ENCODE assay signal across 24 mouse cellular contexts in genomic region chr16:13607987-13608704, GRCm38 (mm10). TPM values are rescaled to one million over a fixed set of nuclear protein-coding genes. Genes with fewer than 3 reads are reported as not detected.
DNase-seq lines count a peak whose midpoint lies in the region; ATAC-seq and TF ChIP-seq lines count a peak whose summit lies in the region.
"Had no signal": no experiment of that assay in that cellular context is flagged by ENCODE, and none has a peak within 500 bp of the region (broad histone marks: within the 10 kb centered on the region; RNA-seq: fewer than 3 reads in every experiment).

No protein-coding gene starts in this region.

- no peak overlapping the region for H3K4me2 ChIP-seq in forebrain, embryonic 14.5 days (ENCODE audit: low read length)
- H3K4me2 ChIP-seq in forebrain, embryonic 12.5 days = no peak overlapping the region
- H3K4me2 ChIP-seq in midbrain, embryonic 11.5 days = no peak overlapping the region
- no peak overlapping the region for H3K4me2 ChIP-seq in midbrain, embryonic 15.5 days
- H3K4me2 ChIP-seq in liver, embryonic 12.5 days = no peak overlapping the region
- H3K4me2 ChIP-seq: embryonic facial prominence, embryonic 12.5 days; intestine, embryonic 15.5 days; limb, embryonic 15.5 days; liver, embryonic 15.5 days; lung, embryonic 15.5 days had no signal

- H3K9me3 ChIP-seq in forebrain, embryonic 14.5 days (replicated peaks; ENCODE audit: control insufficient read depth, low read length) = no peaks in the 10 kb centered on the region
- H3K9me3 ChIP-seq in forebrain, embryonic 12.5 days = no peaks in the 10 kb centered on the region
- no peaks in the 10 kb centered on the region for H3K9me3 ChIP-seq in midbrain, embryonic 11.5 days (ENCODE audit: control insufficient read depth, low read length)
- H3K9me3 ChIP-seq in midbrain, embryonic 15.5 days = no peaks in the 10 kb centered on the region
- no peaks in the 10 kb centered on the region for H3K9me3 ChIP-seq in liver, embryonic 12.5 days (replicated peaks)
- H3K9me3 ChIP-seq: embryonic facial prominence, embryonic 12.5 days; heart, embryonic 10.5 days; intestine, embryonic 15.5 days; limb, embryonic 15.5 days; liver, embryonic 15.5 days; lung, embryonic 15.5 days had no signal

- TF ChIP-seq POLR2A in brain, embryonic 14.5 days (IDR thresholded peaks at IDR 0.05; ENCODE audit: borderline replicate concordance, extremely low read depth, insufficient read depth, insufficient read length, poor library complexity, severe bottlenecking) = no peak

- peak; percentile 62; the same call in 1 of the 2 replicates for ATAC-seq in forebrain, embryonic 14.5 days
- ATAC-seq in forebrain, embryonic 12.5 days (ENCODE audit: low FRiP score) = no peak
- ATAC-seq in midbrain, embryonic 11.5 days (ENCODE audit: low FRiP score) = no peak
- ATAC-seq in midbrain, embryonic 15.5 days (replicated peaks) = no peak
- no peak for ATAC-seq in liver, embryonic 12.5 days
- ATAC-seq: intestine, embryonic 15.5 days had no signal

- no peak overlapping the region for H3K9ac ChIP-seq in forebrain, embryonic 14.5 days (ENCODE audit: low read length)
- no peak overlapping the region for H3K9ac ChIP-seq in forebrain, embryonic 12.5 days
- H3K9ac ChIP-seq in midbrain, embryonic 11.5 days (ENCODE audit: low read length) = no peak overlapping the region
- H3K9ac ChIP-seq in midbrain, embryonic 15.5 days = no peak overlapping the region
- no peak overlapping the region for H3K9ac ChIP-seq in liver, embryonic 12.5 days
- H3K9ac ChIP-seq: embryonic facial prominence, embryonic 12.5 days; intestine, embryonic 15.5 days; limb, embryonic 15.5 days; liver, embryonic 15.5 days; lung, embryonic 15.5 days had no signal

- 13% methylated on average over 4 of the region's 4 CpGs for WGBS in forebrain, embryonic 14.5 days
- WGBS in forebrain, embryonic 12.5 days = 31% methylated on average over 4 of the region's 4 CpGs
- 78% methylated on average over 4 of the region's 4 CpGs for WGBS in midbrain, embryonic 11.5 days
- WGBS in midbrain, embryonic 15.5 days = 70% methylated on average over 4 of the region's 4 CpGs
- 86% methylated on average over 4 of the region's 4 CpGs for WGBS in liver, embryonic 12.5 days (ENCODE audit: insufficient replicate concordance)

- H3K36me3 ChIP-seq in forebrain, embryonic 14.5 days (ENCODE audit: control insufficient read depth, insufficient read depth, low read length) = peaks cover 20% of the 10 kb centered on the region; the same call in 1 of the 2 replicates
- H3K36me3 ChIP-seq in forebrain, embryonic 12.5 days (replicated peaks) = peaks cover 11% of the 10 kb centered on the region; the same call in 1 of the 2 replicates
- peaks cover 3% of the 10 kb centered on the region; the same call in 1 of the 2 replicates for H3K36me3 ChIP-seq in midbrain, embryonic 11.5 days (ENCODE audit: control insufficient read depth, insufficient read depth, low read length)
- no peaks in the 10 kb centered on the region for H3K36me3 ChIP-seq in midbrain, embryonic 15.5 days (replicated peaks)
- H3K36me3 ChIP-seq in liver, embryonic 12.5 days = peaks cover 28% of the 10 kb centered on the region

- H3K4me3 ChIP-seq in forebrain, embryonic 14.5 days (ENCODE audit: low read depth, low read length) = no peak overlapping the region
- no peak overlapping the region for H3K4me3 ChIP-seq in forebrain, embryonic 12.5 days (replicated peaks)
- H3K4me3 ChIP-seq in midbrain, embryonic 11.5 days (ENCODE audit: low read depth, low read length) = no peak overlapping the region
- H3K4me3 ChIP-seq in midbrain, embryonic 15.5 days = no peak overlapping the region
- no peak overlapping the region for H3K4me3 ChIP-seq in liver, embryonic 12.5 days
- H3K4me3 ChIP-seq: embryonic facial prominence, embryonic 12.5 days; erythroblast, embryonic 14.5 days; gastrocnemius, adult 2 months; heart, embryonic 10.5 days; intestine, embryonic 15.5 days; limb, embryonic 15.5 days; liver, embryonic 15.5 days; lung, embryonic 15.5 days had no signal

- H3K27me3 ChIP-seq in forebrain, embryonic 14.5 days (replicated peaks; ENCODE audit: control insufficient read depth, insufficient read depth, low read length) = no peaks in the 10 kb centered on the region; the same call in 1 of the 2 replicates
- peaks cover 26% of the 10 kb centered on the region for H3K27me3 ChIP-seq in forebrain, embryonic 12.5 days
- no peaks in the 10 kb centered on the region for H3K27me3 ChIP-seq in midbrain, embryonic 11.5 days (ENCODE audit: control insufficient read depth, insufficient read depth, low read length)
- H3K27me3 ChIP-seq in midbrain, embryonic 15.5 days (replicated peaks) = no peaks in the 10 kb centered on the region
- H3K27me3 ChIP-seq in liver, embryonic 12.5 days (replicated peaks) = no peaks in the 10 kb centered on the region
- H3K27me3 ChIP-seq: embryonic facial prominence, embryonic 12.5 days; intestine, embryonic 15.5 days; limb, embryonic 15.5 days; liver, embryonic 15.5 days; lung, embryonic 15.5 days had no signal

- DNase-seq in forebrain, embryonic 14.5 days (ENCODE audit: low spot score) = peak; percentile 68
- peak; percentile 35 for DNase-seq in midbrain, embryonic 11.5 days (ENCODE audit: low spot score, missing footprints)
- peak; percentile 76 for DNase-seq in brain, embryonic 14.5 days (ENCODE audit: low read depth)
- no peak for DNase-seq in urinary bladder, adult 2 months (ENCODE audit: low spot score)
- DNase-seq: adrenal gland, adult 2 months; cerebellum, adult 18-20 months; cerebellum, postnatal 14 days; gastrocnemius, adult 2 months; kidney, adult 8-10 months; kidney, postnatal 10 days; left cerebral cortex, postnatal 4 days; thymus, adult 18-20 months; thymus, postnatal 36 days had no signal

- H3K27ac ChIP-seq in forebrain, embryonic 14.5 days (ENCODE audit: low read depth, low read length) = no peak overlapping the region
- no peak overlapping the region for H3K27ac ChIP-seq in forebrain, embryonic 12.5 days
- no peak overlapping the region for H3K27ac ChIP-seq in midbrain, embryonic 11.5 days (ENCODE audit: low read depth, low read length)
- H3K27ac ChIP-seq in midbrain, embryonic 15.5 days = no peak overlapping the region
- no peak overlapping the region for H3K27ac ChIP-seq in liver, embryonic 12.5 days
- H3K27ac ChIP-seq: embryonic facial prominence, embryonic 12.5 days; gastrocnemius, adult 2 months; heart, embryonic 10.5 days; intestine, embryonic 15.5 days; limb, embryonic 15.5 days; liver, embryonic 15.5 days; lung, embryonic 15.5 days; macrophage had no signal

- no peak for TF ChIP-seq CTCF in brain, embryonic 14.5 days (IDR thresholded peaks at IDR 0.05; ENCODE audit: borderline replicate concordance, extremely low read depth, insufficient read depth, insufficient read length)

- 0 out of 2 replicates have a peak, but pooled peaks cover 4% of the 10 kb centered on the region for H3K4me1 ChIP-seq in forebrain, embryonic 14.5 days (ENCODE audit: control insufficient read depth, insufficient read depth, low read length)
- no peaks in the 10 kb centered on the region; the same call in 1 of the 2 replicates for H3K4me1 ChIP-seq in forebrain, embryonic 12.5 days
- no peaks in the 10 kb centered on the region for H3K4me1 ChIP-seq in midbrain, embryonic 11.5 days (ENCODE audit: control insufficient read depth, insufficient read depth, low read length)
- no peaks in the 10 kb centered on the region for H3K4me1 ChIP-seq in midbrain, embryonic 15.5 days
- no peaks in the 10 kb centered on the region for H3K4me1 ChIP-seq in liver, embryonic 12.5 days
- H3K4me1 ChIP-seq: embryonic facial prominence, embryonic 12.5 days; limb, embryonic 15.5 days; liver, embryonic 15.5 days had no signal

RNA-seq across cellular contexts. Expression of gene Parn, which starts 59.8 kb away (rescaled TPM):
- 33.0 and 34.4 TPM in 2 replicates for polyA plus RNA-seq in forebrain, embryonic 14.5 days (2014; fragmentation: Nextera tagmentation; extraction: Ambion mirVana)
- 38.2 and 40.2 TPM in 2 replicates for polyA plus RNA-seq in forebrain, embryonic 12.5 days (2016; fragmentation: Nextera tagmentation; extraction: Ambion mirVana)
- polyA plus RNA-seq in midbrain, embryonic 11.5 days (2014; fragmentation: Nextera tagmentation; extraction: Ambion mirVana) = 44.1 and 45.9 TPM in 2 replicates
- polyA plus RNA-seq in midbrain, embryonic 15.5 days (2015; fragmentation: Nextera tagmentation; extraction: Ambion mirVana) = 30.2 and 31.2 TPM in 2 replicates
- 23.6 and 24.3 TPM in 2 replicates for polyA plus RNA-seq in brain, embryonic 14.5 days (2012; rRNA removed)
- 28.1 and 28.5 TPM in 2 replicates for polyA plus RNA-seq in liver, embryonic 12.5 days (2016; fragmentation: Nextera tagmentation; extraction: Ambion mirVana)
- polyA plus RNA-seq in urinary bladder, adult 2 months (2012; rRNA removed) = 21.4 and 25.4 TPM in 2 replicates
